Mouse (Mus musculus): Measurements from ENCODE around the gene Sowahd. TPM values are rescaled to one million over a fixed set of nuclear protein-coding genes. Genes with fewer than 3 reads are reported as not detected.

The Sowahd gene
- polyA plus RNA-seq (2012; rRNA removed; ENCODE audit: low replicate concordance): not detected in 2 replicates

GRCm38 (mm10) chrX:37048066-37048889 is at the start of gene Sowahd:
Gene Sowahd (plus strand): TSS chrX:37048845.

GRCm38 (mm10) chrX:37084927-37085660 is 36.4 kb downstream of the Sowahd start, which contains the start of gene Rpl39:
Gene Rpl39 (minus strand): TSS chrX:37085402.

Other genes starting within 250 kb of the Sowahd start
- gene Ube2a, start 174.9 kb upstream of the Sowahd start, polyA plus RNA-seq (2012; rRNA removed; ENCODE audit: low replicate concordance): 35.8 and 39.2 TPM in 2 replicates
- gene C330007P06Rik, start 174.7 kb upstream of the Sowahd start, polyA plus RNA-seq (2012; rRNA removed; ENCODE audit: low replicate concordance): 10.1 and 16.4 TPM in 2 replicates
- 0.31 and 1.1 TPM in 2 replicates for gene Nkrf, start 145.9 kb upstream of the Sowahd start, polyA plus RNA-seq (2012; rRNA removed; ENCODE audit: low replicate concordance)
- 13.2 and 29.8 TPM in 2 replicates for gene Sept6, start 57.1 kb upstream of the Sowahd start, polyA plus RNA-seq (2012; rRNA removed; ENCODE audit: low replicate concordance)
- 42.2 and 119 TPM in 2 replicates for gene Rpl39, start 36.6 kb downstream of the Sowahd start, polyA plus RNA-seq (2012; rRNA removed; ENCODE audit: low replicate concordance)
- gene Upf3b, start 61.5 kb downstream of the Sowahd start, polyA plus RNA-seq (2012; rRNA removed; ENCODE audit: low replicate concordance): 1.7 and 2.8 TPM in 2 replicates
- 2.6 and 3.3 TPM in 2 replicates for gene Nkap, start 78.0 kb downstream of the Sowahd start, polyA plus RNA-seq (2012; rRNA removed; ENCODE audit: low replicate concordance)
- not detected in 2 replicates for gene Akap14, start 120.0 kb downstream of the Sowahd start, polyA plus RNA-seq (2012; rRNA removed; ENCODE audit: low replicate concordance)
- 177 and 403 TPM in 2 replicates for gene Ndufa1, start 142.3 kb downstream of the Sowahd start, polyA plus RNA-seq (2012; rRNA removed; ENCODE audit: low replicate concordance)
- 1.2 and 2.6 TPM in 2 replicates for gene Rnf113a1, start 142.4 kb downstream of the Sowahd start, polyA plus RNA-seq (2012; rRNA removed; ENCODE audit: low replicate concordance)
- gene Gm9, start 162.2 kb downstream of the Sowahd start, polyA plus RNA-seq (2012; rRNA removed; ENCODE audit: low replicate concordance): not detected in 2 replicates
- gene Rhox1, start 173.4 kb downstream of the Sowahd start, polyA plus RNA-seq (2012; rRNA removed; ENCODE audit: low replicate concordance): not detected in 2 replicates
- not detected in 2 replicates for gene Rhox2a, start 196.1 kb downstream of the Sowahd start, polyA plus RNA-seq (2012; rRNA removed; ENCODE audit: low replicate concordance)
- gene Rhox3a, start 201.1 kb downstream of the Sowahd start, polyA plus RNA-seq (2012; rRNA removed; ENCODE audit: low replicate concordance): not detected in 2 replicates
- gene Rhox4a, start 216.5 kb downstream of the Sowahd start, polyA plus RNA-seq (2012; rRNA removed; ENCODE audit: low replicate concordance): not detected in 2 replicates